Mouse (Mus musculus): ENCODE measurements at regions not wholly inside any gene's neighbourhood (a gene's known extent, or its start where the extent isn't known, plus 50 kb on each side); places are given as distances from the start of the nearest gene placed in this dataset.

DNA sequence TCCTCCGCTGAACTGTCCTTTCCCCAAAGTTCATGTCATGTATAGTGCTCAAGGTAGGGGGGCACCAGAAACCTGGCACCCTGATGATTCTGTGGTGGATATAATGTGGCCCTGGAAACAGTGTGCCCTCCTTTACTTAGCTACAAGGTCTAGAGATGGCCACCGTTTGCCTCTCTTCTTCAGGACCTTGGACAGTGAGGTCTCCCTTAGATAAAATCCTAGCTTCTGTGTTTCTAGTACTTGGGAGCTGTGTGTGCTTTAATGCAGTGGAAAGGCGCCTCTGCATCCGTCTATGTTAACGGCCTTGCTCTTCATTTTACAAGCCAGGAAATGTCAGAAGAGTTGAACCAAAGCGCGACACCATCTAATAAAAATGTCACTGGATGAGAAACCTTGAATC is 250.6 kb downstream of the Ptpru start:
- TF ChIP-seq CTCF (IDR thresholded peaks at IDR 0.05; ENCODE audit: low read depth, low read length) (no peak), POLR2A (IDR thresholded peaks at IDR 0.05; ENCODE audit: borderline replicate concordance, low read depth, low read length) (no peak)

Measured in bone marrow macrophage, adult 2 months (primary cell).